Mouse (Mus musculus): ENCODE data around the gene Fmo5. TPM values are rescaled to one million over a fixed set of nuclear protein-coding genes. Genes with fewer than 3 reads are reported as not detected.

Gene Fmo5
- polyA plus RNA-seq, 1 experiment from 2014 or later: 26.4 TPM

GRCm38 (mm10) chr3:97702448-97703080 lies 74.0 kb downstream of the Fmo5 start:
- Histone ChIP-seq H3K9ac (ENCODE audit: low read length) (no peak overlapping the region), H3K4me2 (replicated peaks; ENCODE audit: low read depth) (no peak overlapping the region), H3K4me3 (ENCODE audit: low read depth, low read length) (no peak overlapping the region), H3K27me3 (ENCODE audit: control insufficient read depth, insufficient read depth, low read length) (no peaks in the 10 kb centered on the region), H3K36me3 (ENCODE audit: control insufficient read depth, insufficient read depth, low read length) (no peaks in the 10 kb centered on the region), H3K9me3 (ENCODE audit: control insufficient read depth, low read length) (no peaks in the 10 kb centered on the region), H3K27ac (replicated peaks) (no peak overlapping the region), H3K4me1 (replicated peaks; ENCODE audit: control insufficient read depth, insufficient read depth) (no peaks in the 10 kb centered on the region)
- no peak for TF ChIP-seq CTCF (IDR thresholded peaks at IDR 0.05; ENCODE audit: low read depth)
- no peak for TF ChIP-seq EP300 (optimal IDR thresholded peaks at IDR 0.05)
- ATAC-seq (ENCODE audit: low FRiP score, low TSS enrichment): no peak
- no peak for DNase-seq (ENCODE audit: low spot score)
- WGBS: 89% methylated on average over 11 of the region's 11 CpGs

Small RNA genes lying within 50 kb of the gene (microRNA-seq; reads per million reads assigned to microRNA genes)
- not detected for gene Mir7225

Other genes with a start within 250 kb of the Fmo5 start
- 0.04 TPM in 1 of 2 replicates, not detected in the other for gene Olfr1402, start 206.8 kb upstream of the Fmo5 start, polyA plus RNA-seq (2015; fragmentation: Nextera tagmentation; extraction: Ambion mirVana)
- 8.9 and 9.7 TPM in 2 replicates for gene Chd1l, start 18.6 kb upstream of the Fmo5 start, polyA plus RNA-seq (2015; fragmentation: Nextera tagmentation; extraction: Ambion mirVana)
- 4.8 and 5.6 TPM in 2 replicates for gene Prkab2, start 29.4 kb downstream of the Fmo5 start, polyA plus RNA-seq (2015; fragmentation: Nextera tagmentation; extraction: Ambion mirVana)
- gene Gm17651, start 45.9 kb downstream of the Fmo5 start, polyA plus RNA-seq (2015; fragmentation: Nextera tagmentation; extraction: Ambion mirVana): not detected in 2 replicates

All from stomach, postnatal 0 days (tissue).